Mouse (Mus musculus): ENCODE data around the gene Ralgps1.

GRCm38 (mm10) chr2:33302828-33303227 is 68.5 kb downstream of the Ralgps1 start:
- TF ChIP-seq CTCF (IDR thresholded peaks at IDR 0.05; ENCODE audit: extremely low read depth, insufficient read length, insufficient replicate concordance, low read depth, low read length) (no peak), POLR2A (IDR thresholded peaks at IDR 0.05; ENCODE audit: low read depth, low read length) (no peak)
